16 mouse cellular contexts compared by ENCODE assay signal in the genomic region with DNA sequence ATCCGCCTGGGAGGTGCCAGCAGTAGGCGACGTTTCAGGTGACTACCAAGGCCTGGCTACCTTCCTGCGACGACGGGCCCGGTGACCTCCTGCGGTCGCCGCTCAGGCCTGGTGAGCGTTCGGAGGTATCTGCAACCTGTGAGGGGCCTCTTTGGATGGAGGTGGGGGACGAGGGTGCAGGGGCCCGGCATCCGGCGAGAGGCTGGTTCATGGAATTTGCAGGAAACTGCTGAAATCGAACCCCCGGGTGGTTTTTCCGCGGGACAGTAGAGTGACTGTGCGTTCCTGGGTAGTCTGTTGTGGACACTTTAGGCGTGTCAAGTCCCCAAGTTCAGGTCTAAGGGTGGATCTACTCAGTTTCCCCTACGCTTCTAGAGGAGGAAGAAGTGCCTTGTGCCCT. TPM values are rescaled to one million over a fixed set of nuclear protein-coding genes. Genes with fewer than 3 reads are reported as not detected.
A peak's percentile ranks its signal among the peaks of the same experiment; 100 is the strongest.
DNase-seq lines count a peak whose midpoint lies in the region; ATAC-seq and TF ChIP-seq lines count a peak whose summit lies in the region.
"Had no signal": no experiment of that assay in that cellular context is flagged by ENCODE, and none has a peak within 500 bp of the region (broad histone marks: within the 10 kb centered on the region; RNA-seq: fewer than 3 reads in every experiment).

No protein-coding gene starts in this region.

- ATAC-seq in lung, embryonic 14.5 days (ENCODE audit: insufficient read depth), result no peak
- ATAC-seq in lung, postnatal 0 days, result no peak
- no peak for ATAC-seq in stomach, embryonic 15.5 days (ENCODE audit: insufficient read depth, low FRiP score, low read depth)
- ATAC-seq: intestine, embryonic 15.5 days had no signal

- TF ChIP-seq CTCF in gastrocnemius, adult 2 months (IDR thresholded peaks at IDR 0.05), result no peak
- TF ChIP-seq CTCF in lung, embryonic 14.5 days (IDR thresholded peaks at IDR 0.05; ENCODE audit: low read depth), result no peak
- no peak for TF ChIP-seq CTCF in lung, postnatal 0 days (IDR thresholded peaks at IDR 0.05)

- peak; percentile 41 for DNase-seq in gastrocnemius, adult 2 months
- DNase-seq in gastrocnemius, postnatal 10 days, result no peak
- no peak for DNase-seq in lung, embryonic 14.5 days
- DNase-seq in lung, postnatal 0 days (ENCODE audit: low spot score), result no peak
- peak; percentile 33 for DNase-seq in forelimb bud, embryonic 11.5 days (ENCODE audit: low read depth, low spot score)
- no peak for DNase-seq in left cerebral cortex, adult 18-20 months (ENCODE audit: low spot score in 2 of 2)
- no peak for DNase-seq in gastrocnemius, adult 8-10 months (ENCODE audit: low spot score in 2 of 2)
- DNase-seq: B cell, adult 2 months; cerebellum, adult 11 months; layer of hippocampus, adult 9-11 months had no signal

- H3K36me3 ChIP-seq in lung, embryonic 14.5 days (ENCODE audit: insufficient read depth), result no peaks in the 10 kb centered on the region
- H3K36me3 ChIP-seq in lung, postnatal 0 days (ENCODE audit: insufficient read depth, low read length), result no peaks in the 10 kb centered on the region
- H3K36me3 ChIP-seq in stomach, embryonic 15.5 days, result no peaks in the 10 kb centered on the region
- H3K36me3 ChIP-seq: G1E; intestine, embryonic 15.5 days; lung, embryonic 15.5 days; midbrain, embryonic 10.5 days; neural tube, embryonic 13.5 days had no signal

- no peak overlapping the region for H3K27ac ChIP-seq in gastrocnemius, adult 2 months
- no peak overlapping the region for H3K27ac ChIP-seq in lung, embryonic 14.5 days (ENCODE audit: low read depth)
- H3K27ac ChIP-seq in lung, postnatal 0 days (ENCODE audit: low read length), result no peak overlapping the region
- no peak overlapping the region for H3K27ac ChIP-seq in stomach, embryonic 15.5 days
- H3K27ac ChIP-seq: intestine, embryonic 15.5 days; lung, embryonic 15.5 days; midbrain, embryonic 10.5 days; neural tube, embryonic 13.5 days had no signal

- no peak overlapping the region for H3K4me3 ChIP-seq in gastrocnemius, adult 2 months
- 0 out of 2 replicates have a peak overlapping the region, but pooled peaks have one; percentile 2 for H3K4me3 ChIP-seq in lung, embryonic 14.5 days (ENCODE audit: low read depth, low read length)
- no peak overlapping the region for H3K4me3 ChIP-seq in lung, postnatal 0 days (ENCODE audit: low read depth, low read length)
- H3K4me3 ChIP-seq in stomach, embryonic 15.5 days (replicated peaks), result peak overlapping the region; percentile 27
- H3K4me3 ChIP-seq: intestine, embryonic 15.5 days; lung, embryonic 15.5 days; midbrain, embryonic 10.5 days; neural tube, embryonic 13.5 days had no signal

- H3K9ac ChIP-seq in lung, embryonic 14.5 days, result no peak overlapping the region
- H3K9ac ChIP-seq in lung, postnatal 0 days (replicated peaks; ENCODE audit: low read depth), result no peak overlapping the region
- H3K9ac ChIP-seq in stomach, embryonic 15.5 days, result no peak overlapping the region
- H3K9ac ChIP-seq: intestine, embryonic 15.5 days; lung, embryonic 15.5 days; neural tube, embryonic 13.5 days had no signal

- intact Hi-C loops in gastrocnemius, adult 2 months (cut with DNase I), result no loop called here

- TF ChIP-seq EP300 in lung, postnatal 0 days (IDR thresholded peaks at IDR 0.05), result no peak

- WGBS in lung, embryonic 14.5 days, result 2% methylated on average over 23 of the region's 23 CpGs
- 4% methylated on average over 23 of the region's 23 CpGs for WGBS in lung, postnatal 0 days
- 8% methylated on average over 23 of the region's 23 CpGs for WGBS in stomach, embryonic 15.5 days

- H3K4me1 ChIP-seq in lung, embryonic 14.5 days (ENCODE audit: insufficient read depth), result 0 out of 2 replicates have a peak, but pooled peaks cover 3% of the 10 kb centered on the region
- H3K4me1 ChIP-seq in lung, postnatal 0 days (ENCODE audit: insufficient read depth, low read depth, low read length), result peaks cover 2% of the 10 kb centered on the region
- H3K4me1 ChIP-seq in stomach, embryonic 15.5 days, result peaks cover 16% of the 10 kb centered on the region

- no peaks in the 10 kb centered on the region for H3K9me3 ChIP-seq in lung, embryonic 14.5 days (ENCODE audit: low read depth, low read length)
- peaks cover 4% of the 10 kb centered on the region; the same call in 1 of the 2 replicates for H3K9me3 ChIP-seq in lung, postnatal 0 days (ENCODE audit: low read length)
- H3K9me3 ChIP-seq in stomach, embryonic 15.5 days, result no peaks in the 10 kb centered on the region
- H3K9me3 ChIP-seq: intestine, embryonic 15.5 days; lung, embryonic 15.5 days had no signal

- H3K27me3 ChIP-seq in lung, embryonic 14.5 days (ENCODE audit: insufficient read depth, low read length), result peaks cover 77% of the 10 kb centered on the region
- H3K27me3 ChIP-seq in lung, postnatal 0 days (replicated peaks; ENCODE audit: insufficient read depth, low read length), result peaks cover 71% of the 10 kb centered on the region
- H3K27me3 ChIP-seq in stomach, embryonic 15.5 days (replicated peaks), result peaks cover 77% of the 10 kb centered on the region

- H3K4me2 ChIP-seq in lung, embryonic 14.5 days, result no peak overlapping the region
- H3K4me2 ChIP-seq in lung, postnatal 0 days (replicated peaks; ENCODE audit: low read depth, low read length), result no peak overlapping the region
- H3K4me2 ChIP-seq in stomach, embryonic 15.5 days, result peak overlapping the region; percentile 31
- H3K4me2 ChIP-seq: intestine, embryonic 15.5 days; lung, embryonic 15.5 days; neural tube, embryonic 13.5 days had no signal

RNA-seq across cellular contexts. Expression of a gene that starts 4.5 kb away (rescaled TPM):
- 10 to 100 TPM; 10.6 to 29.0 TPM for total RNA-seq in gastrocnemius, adult 2 months (2021)
- total RNA-seq in gastrocnemius, postnatal 10 days (2021), result 10 to 100 TPM; 13.0 to 13.7 TPM
- polyA plus RNA-seq in lung, embryonic 14.5 days (2014; fragmentation: Nextera tagmentation; extraction: Ambion mirVana), result 0.26 TPM in 1 of 2 replicates, not detected in the other
- not detected in 2 replicates for polyA plus RNA-seq in lung, postnatal 0 days (2015; fragmentation: Nextera tagmentation; extraction: Ambion mirVana)
- polyA plus RNA-seq in stomach, embryonic 15.5 days (2015; fragmentation: Nextera tagmentation; extraction: Ambion mirVana), result 6.9 and 13.9 TPM in 2 replicates
- under 1 TPM; 0.87 to 0.93 TPM for total RNA-seq in left cerebral cortex, adult 18-20 months (2021)
- total RNA-seq in gastrocnemius, adult 8-10 months (2022), result 10 to 100 TPM; 24.2 to 32.0 (median 27.8) TPM
- total RNA-seq: G1E had no signal
- polyA plus RNA-seq: G1E; neural tube, embryonic 13.5 days had no signal

Comparison
In these comparisons a context has a peak if more than half of its experiments do, and no peak if none do; other contexts are left out.
1. DNase-seq: peak in gastrocnemius, adult 2 months (single experiment) and forelimb bud, embryonic 11.5 days (single experiment); none in gastrocnemius, postnatal 10 days (single experiment), lung, embryonic 14.5 days (single experiment), lung, postnatal 0 days (single experiment), left cerebral cortex, adult 18-20 months (0 of 2) and gastrocnemius, adult 8-10 months (0 of 2).
2. H3K4me3 ChIP-seq: peak in lung, embryonic 14.5 days (single experiment) and stomach, embryonic 15.5 days (single experiment); none in gastrocnemius, adult 2 months (single experiment) and lung, postnatal 0 days (single experiment).
3. RNA of a gene that starts 4.5 kb away (total RNA-seq): 10.6 to 29.0 TPM in gastrocnemius, adult 2 months, 24.2 to 32.0 TPM in gastrocnemius, adult 8-10 months and 13.0 to 13.7 TPM in gastrocnemius, postnatal 10 days; 0.87 to 0.93 TPM in left cerebral cortex, adult 18-20 months; every median in the first group is over 4 times any median in the second.